Mouse (Mus musculus) spleen, adult 12 weeks (tissue): ENCODE measurements around the gene Hscb.
"Not testable (repeated sequence)": the region's sequence is repeated elsewhere in the genome, so short reads cannot be mapped to it uniquely, and the experiment has no call there.

Experiments used
- DNase-seq: peaks from one replicate; pipeline ENCODE4 v3.0.0; 2022; ENCODE audit warnings: low spot score

The Hscb gene

GRCm38 (mm10) chr5:110839678-110840365 is at the start of gene Hscb, which contains the start of gene Chek2:
Gene Hscb (minus strand): TSS chr5:110839777.
Gene Chek2 (plus strand): TSS chr5:110839979.
- DNase-seq = peak; percentile 92

GRCm38 (mm10) chr5:110888596-110888995 is 49.0 kb upstream of the Hscb start:
- DNase-seq = no peak

- DNase-seq = peak; percentile 72
These were observed 40.2 kb upstream of the Hscb start, which contains the start of gene Ttc28 for GRCm38 (mm10) chr5:110879584-110880374. Gene Ttc28 (plus strand): TSS chr5:110879803.

GRCm38 (mm10) chr5:110879042-110879441 is 39.5 kb upstream of the Hscb start:
- DNase-seq = no peak

- not testable (repeated sequence) for DNase-seq
These were observed 38.9 kb upstream of the Hscb start for GRCm38 (mm10) chr5:110878526-110878925.

GRCm38 (mm10) chr5:110877666-110878505 is 38.3 kb upstream of the Hscb start:
- DNase-seq = no peak

GRCm38 (mm10) chr5:110875286-110875685 is 35.7 kb upstream of the Hscb start:
- no peak for DNase-seq

- no peak for DNase-seq
These were observed 35.1 kb upstream of the Hscb start for GRCm38 (mm10) chr5:110874711-110875110.

GRCm38 (mm10) chr5:110873160-110873559 is 33.6 kb upstream of the Hscb start:
- no peak for DNase-seq

GRCm38 (mm10) chr5:110869242-110869669 is 29.7 kb upstream of the Hscb start:
- DNase-seq = no peak

- DNase-seq = no peak
These were observed 28.9 kb upstream of the Hscb start for GRCm38 (mm10) chr5:110868460-110868859.

GRCm38 (mm10) chr5:110860445-110860844 is 20.9 kb upstream of the Hscb start:
- DNase-seq = no peak

GRCm38 (mm10) chr5:110859013-110859650 is 19.6 kb upstream of the Hscb start:
- DNase-seq = no peak

- DNase-seq = no peak
These were observed 17.5 kb upstream of the Hscb start for GRCm38 (mm10) chr5:110857091-110857490.

- DNase-seq = no peak
These were observed 13.4 kb upstream of the Hscb start for GRCm38 (mm10) chr5:110852990-110853389.

- peak; percentile 9 for DNase-seq
These were observed 1.7 kb upstream of the Hscb start for GRCm38 (mm10) chr5:110841046-110841862.

GRCm38 (mm10) chr5:110840465-110840864 is 888 bp upstream of the Hscb start:
- DNase-seq = peak; percentile 71

- DNase-seq = no peak
These were observed 419 bp downstream of the Hscb start for GRCm38 (mm10) chr5:110839038-110839677.

- not testable (repeated sequence) for DNase-seq
These were observed 1.6 kb downstream of the Hscb start for GRCm38 (mm10) chr5:110838016-110838415.

GRCm38 (mm10) chr5:110835959-110836358 is 3.6 kb downstream of the Hscb start:
- peak; percentile 67 for DNase-seq
